8 mouse cellular contexts compared by ENCODE assay signal in the genomic region with DNA sequence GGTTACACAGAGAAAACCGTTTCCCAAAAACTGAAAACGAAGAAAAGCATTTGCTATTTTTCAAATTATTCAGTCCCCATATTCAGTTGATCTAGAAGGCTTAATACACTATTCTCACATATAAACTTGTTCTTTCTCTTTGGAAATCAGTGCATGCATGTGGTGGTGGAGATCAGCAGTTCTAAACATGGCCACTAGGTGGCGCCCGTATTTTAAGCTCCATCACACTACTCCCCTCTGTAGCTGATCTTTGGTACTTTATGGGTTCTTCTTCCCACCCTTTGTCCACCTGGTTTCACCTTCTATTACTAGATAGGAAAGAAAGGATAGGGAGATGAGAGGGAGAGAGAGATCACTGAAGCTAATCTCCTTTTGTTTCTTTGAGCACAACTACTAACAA. TPM values are rescaled to one million over a fixed set of nuclear protein-coding genes. Genes with fewer than 3 reads are reported as not detected.
DNase-seq lines count a peak whose midpoint lies in the region; ATAC-seq and TF ChIP-seq lines count a peak whose summit lies in the region.

No protein-coding gene starts in this region.

- H3K27me3 ChIP-seq in liver, postnatal 0 days (ENCODE audit: insufficient read depth, low read length) = no peaks in the 10 kb centered on the region
- no peaks in the 10 kb centered on the region for H3K27me3 ChIP-seq in neural tube, embryonic 15.5 days (replicated peaks)

- no peak overlapping the region for H3K4me3 ChIP-seq in liver, postnatal 0 days (ENCODE audit: low read depth, low read length)
- H3K4me3 ChIP-seq in neural tube, embryonic 15.5 days (replicated peaks) = no peak overlapping the region

- DNase-seq in A20 (ENCODE audit: low read depth, low spot score) = peak; percentile 74
- DNase-seq in MEL-GATA-1-ER (ENCODE audit: extremely low read depth, low read depth) = peak; percentile 48
- DNase-seq in cerebellum, adult 8-10 months = peak; percentile 75
- peak; percentile 47 to 79 for DNase-seq in kidney, adult 8-10 months
- peak; percentile 84 for DNase-seq in liver, postnatal 0 days
- DNase-seq in thymus, postnatal 14 days = peak; percentile 74

- TF ChIP-seq CTCF in liver, postnatal 0 days (IDR thresholded peaks at IDR 0.05; ENCODE audit: low read depth) = peak; percentile 96

- no peaks in the 10 kb centered on the region for H3K9me3 ChIP-seq in liver, postnatal 0 days (ENCODE audit: low read length)
- no peaks in the 10 kb centered on the region for H3K9me3 ChIP-seq in neural tube, embryonic 15.5 days (replicated peaks)

- 15% methylated on average over 4 of the region's 4 CpGs for WGBS in liver, postnatal 0 days (ENCODE audit: insufficient replicate concordance)
- WGBS in neural tube, embryonic 15.5 days = 19% methylated on average over 4 of the region's 4 CpGs

- peaks cover 76% of the 10 kb centered on the region for H3K36me3 ChIP-seq in liver, postnatal 0 days (replicated peaks; ENCODE audit: insufficient read depth, low read length)
- peaks cover 83% of the 10 kb centered on the region for H3K36me3 ChIP-seq in neural tube, embryonic 15.5 days

- no peak overlapping the region for H3K4me2 ChIP-seq in liver, postnatal 0 days (ENCODE audit: low read depth, low read length)
- no peak overlapping the region for H3K4me2 ChIP-seq in neural tube, embryonic 15.5 days

- no peak overlapping the region for H3K9ac ChIP-seq in liver, postnatal 0 days (replicated peaks)
- no peak overlapping the region for H3K9ac ChIP-seq in neural tube, embryonic 15.5 days (replicated peaks)

- H3K4me1 ChIP-seq in liver, postnatal 0 days (ENCODE audit: insufficient read depth) = no peaks in the 10 kb centered on the region
- no peaks in the 10 kb centered on the region for H3K4me1 ChIP-seq in neural tube, embryonic 15.5 days

- H3K27ac ChIP-seq in liver, postnatal 0 days (ENCODE audit: low read depth) = no peak overlapping the region
- no peak overlapping the region for H3K27ac ChIP-seq in neural tube, embryonic 15.5 days (replicated peaks)

- TF ChIP-seq EP300 in liver, postnatal 0 days (IDR thresholded peaks at IDR 0.05; ENCODE audit: low read depth) = no peak

- ATAC-seq in frontal cortex, adult (ENCODE audit: low TSS enrichment) = peak; percentile 70; the same call in 1 of the 2 replicates
- peak; percentile 58; the same call in 1 of the 2 replicates for ATAC-seq in liver, postnatal 0 days
- ATAC-seq in neural tube, embryonic 15.5 days (ENCODE audit: low FRiP score) = peak; percentile 65; the same call in 1 of the 2 replicates

RNA-seq across cellular contexts. Expression of a gene that starts 12.4 kb away (rescaled TPM):
- polyA plus RNA-seq in liver, postnatal 0 days (2015; fragmentation: Nextera tagmentation; extraction: Ambion mirVana) = 9.2 and 10.6 TPM in 2 replicates
- 48.2 and 55.3 TPM in 2 replicates for polyA plus RNA-seq in neural tube, embryonic 15.5 days (2015; fragmentation: Nextera tagmentation; extraction: Ambion mirVana)

RNA-seq across cellular contexts. Expression of a gene that starts 18.1 kb away (rescaled TPM):
- polyA plus RNA-seq in liver, postnatal 0 days (2015; fragmentation: Nextera tagmentation; extraction: Ambion mirVana) = 23.1 and 25.9 TPM in 2 replicates
- 121 and 132 TPM in 2 replicates for polyA plus RNA-seq in neural tube, embryonic 15.5 days (2015; fragmentation: Nextera tagmentation; extraction: Ambion mirVana)

RNA-seq across cellular contexts. Expression of a gene that starts 37.1 kb away (rescaled TPM):
- 5.0 and 5.1 TPM in 2 replicates for polyA plus RNA-seq in liver, postnatal 0 days (2015; fragmentation: Nextera tagmentation; extraction: Ambion mirVana)
- polyA plus RNA-seq in neural tube, embryonic 15.5 days (2015; fragmentation: Nextera tagmentation; extraction: Ambion mirVana) = 14.6 and 16.9 TPM in 2 replicates
